Mouse (Mus musculus): ENCODE results near the gene Foxp1. TPM values are rescaled to one million over a fixed set of nuclear protein-coding genes. Genes with fewer than 3 reads are reported as not detected.

The Foxp1 gene
- polyA plus RNA-seq, 2 experiments: 101 to 166 TPM

DNA sequence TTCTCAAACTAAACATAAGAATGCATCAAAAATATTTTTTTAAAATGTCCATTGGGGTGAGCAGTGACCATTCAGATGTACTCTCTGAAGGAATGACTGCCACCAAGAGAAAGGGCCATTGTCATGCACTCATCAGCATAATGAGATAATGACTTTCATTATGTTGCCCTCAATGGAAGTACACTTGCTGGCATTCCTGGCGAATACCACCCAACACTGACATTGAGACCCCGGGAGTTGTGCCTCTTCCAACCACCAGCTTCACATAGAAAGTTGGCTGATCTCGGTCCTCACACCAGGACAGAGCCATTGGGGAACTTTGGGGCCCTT lies 212.4 kb downstream of the Foxp1 start:
- no peak overlapping the region for H3K27ac ChIP-seq (replicated peaks; ENCODE audit: low read depth, low read length)
- no peaks in the 10 kb centered on the region for H3K9me3 ChIP-seq (ENCODE audit: control insufficient read depth, low read length)
- no peak overlapping the region for H3K4me3 ChIP-seq (replicated peaks; ENCODE audit: low read length)
- ATAC-seq (ENCODE audit: low FRiP score, low read depth) (no peak), DNase-seq (ENCODE audit: low spot score) (no peak)
- TF ChIP-seq POLR2A (IDR thresholded peaks at IDR 0.05; ENCODE audit: borderline replicate concordance, extremely low read depth, insufficient read depth, insufficient read length): no peak
- WGBS: 65% methylated on average over 3 of the region's 3 CpGs
- 0 out of 2 replicates have a peak, but pooled peaks cover 3% of the 10 kb centered on the region for H3K4me1 ChIP-seq (ENCODE audit: control insufficient read depth, insufficient read depth, low read length)
- no peak overlapping the region for H3K9ac ChIP-seq (ENCODE audit: low read depth, low read length, severe bottlenecking)
- no peak overlapping the region for H3K4me2 ChIP-seq (replicated peaks; ENCODE audit: low read depth, low read length, severe bottlenecking)
- H3K27me3 ChIP-seq (ENCODE audit: control insufficient read depth, insufficient read depth, low read length): no peaks in the 10 kb centered on the region
- peaks cover 7% of the 10 kb centered on the region; the same call in 1 of the 2 replicates for H3K36me3 ChIP-seq (ENCODE audit: control insufficient read depth, insufficient read depth, low read length)

DNA sequence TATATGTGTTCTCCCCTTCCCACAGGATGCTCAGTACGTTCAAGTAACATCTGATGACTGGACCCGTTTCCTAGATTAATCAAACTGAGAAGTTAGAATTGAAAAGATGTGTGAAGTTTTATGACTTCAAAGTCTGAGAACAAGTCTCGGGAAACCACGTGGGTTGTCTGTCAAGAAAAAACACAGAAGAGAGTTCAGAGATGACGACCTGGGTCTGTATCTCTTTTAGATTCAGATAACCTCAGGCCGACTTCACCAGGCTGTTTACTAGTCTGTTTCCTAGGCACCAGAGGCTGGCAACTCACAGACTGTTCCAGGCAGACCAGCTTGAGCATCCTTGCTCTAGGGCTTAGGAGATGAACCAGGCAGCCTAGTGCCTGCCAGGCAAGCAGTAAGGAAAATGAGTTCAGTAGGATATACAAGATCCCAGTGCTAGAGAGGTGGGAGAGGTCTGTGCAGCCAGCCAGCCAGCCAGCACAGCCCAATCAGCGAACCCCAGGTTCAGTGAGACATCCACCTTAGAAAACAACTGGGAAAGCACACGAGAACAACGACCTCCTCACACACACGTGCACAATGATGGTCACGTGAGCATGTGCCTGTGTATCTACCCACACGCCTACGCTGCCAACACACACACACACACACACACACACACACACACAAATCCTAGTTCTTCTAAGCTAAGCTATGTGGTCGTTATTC lies 212.9 kb downstream of the Foxp1 start:
- H3K4me1 ChIP-seq (ENCODE audit: control insufficient read depth, insufficient read depth, low read length): 0 out of 2 replicates have a peak, but pooled peaks cover 3% of the 10 kb centered on the region
- TF ChIP-seq POLR2A (IDR thresholded peaks at IDR 0.05; ENCODE audit: borderline replicate concordance, extremely low read depth, insufficient read depth, insufficient read length): no peak
- DNase-seq (ENCODE audit: low spot score) (no peak), ATAC-seq (ENCODE audit: low FRiP score, low read depth) (no peak)
- peaks cover 7% of the 10 kb centered on the region; the same call in 1 of the 2 replicates for H3K36me3 ChIP-seq (ENCODE audit: control insufficient read depth, insufficient read depth, low read length)
- H3K9ac ChIP-seq (ENCODE audit: low read depth, low read length, severe bottlenecking): no peak overlapping the region
- no peaks in the 10 kb centered on the region for H3K9me3 ChIP-seq (ENCODE audit: control insufficient read depth, low read length)
- no peak overlapping the region for H3K4me3 ChIP-seq (replicated peaks; ENCODE audit: low read length)
- 76% methylated on average over 14 of the region's 14 CpGs for WGBS
- H3K4me2 ChIP-seq (replicated peaks; ENCODE audit: low read depth, low read length, severe bottlenecking): no peak overlapping the region
- no peaks in the 10 kb centered on the region for H3K27me3 ChIP-seq (ENCODE audit: control insufficient read depth, insufficient read depth, low read length)
- no peak overlapping the region for H3K27ac ChIP-seq (replicated peaks; ENCODE audit: low read depth, low read length)

- H3K27me3 ChIP-seq (ENCODE audit: control insufficient read depth, insufficient read depth, low read length): no peaks in the 10 kb centered on the region
- no peak overlapping the region for H3K4me3 ChIP-seq (replicated peaks; ENCODE audit: low read length)
- H3K9ac ChIP-seq (ENCODE audit: low read depth, low read length, severe bottlenecking): no peak overlapping the region
- H3K9me3 ChIP-seq (ENCODE audit: control insufficient read depth, low read length): no peaks in the 10 kb centered on the region
- H3K4me1 ChIP-seq (ENCODE audit: control insufficient read depth, insufficient read depth, low read length): peaks cover 4% of the 10 kb centered on the region; the same call in 1 of the 2 replicates
- TF ChIP-seq POLR2A (IDR thresholded peaks at IDR 0.05; ENCODE audit: borderline replicate concordance, extremely low read depth, insufficient read depth, insufficient read length): no peak
- H3K27ac ChIP-seq (replicated peaks; ENCODE audit: low read depth, low read length): no peak overlapping the region
- DNase-seq (ENCODE audit: low spot score) (no peak), ATAC-seq (ENCODE audit: low FRiP score, low read depth) (no peak)
- H3K4me2 ChIP-seq (replicated peaks; ENCODE audit: low read depth, low read length, severe bottlenecking): no peak overlapping the region
- WGBS: 83% methylated on average over 3 of the region's 3 CpGs
- peaks cover 7% of the 10 kb centered on the region; the same call in 1 of the 2 replicates for H3K36me3 ChIP-seq (ENCODE audit: control insufficient read depth, insufficient read depth, low read length)
Observed at GRCm38 (mm10) chr6:99305751-99306150, 216.8 kb downstream of the Foxp1 start.

GRCm38 (mm10) chr6:99305236-99305635 lies 217.3 kb downstream of the Foxp1 start:
- ATAC-seq (ENCODE audit: low FRiP score, low read depth): no peak

DNA sequence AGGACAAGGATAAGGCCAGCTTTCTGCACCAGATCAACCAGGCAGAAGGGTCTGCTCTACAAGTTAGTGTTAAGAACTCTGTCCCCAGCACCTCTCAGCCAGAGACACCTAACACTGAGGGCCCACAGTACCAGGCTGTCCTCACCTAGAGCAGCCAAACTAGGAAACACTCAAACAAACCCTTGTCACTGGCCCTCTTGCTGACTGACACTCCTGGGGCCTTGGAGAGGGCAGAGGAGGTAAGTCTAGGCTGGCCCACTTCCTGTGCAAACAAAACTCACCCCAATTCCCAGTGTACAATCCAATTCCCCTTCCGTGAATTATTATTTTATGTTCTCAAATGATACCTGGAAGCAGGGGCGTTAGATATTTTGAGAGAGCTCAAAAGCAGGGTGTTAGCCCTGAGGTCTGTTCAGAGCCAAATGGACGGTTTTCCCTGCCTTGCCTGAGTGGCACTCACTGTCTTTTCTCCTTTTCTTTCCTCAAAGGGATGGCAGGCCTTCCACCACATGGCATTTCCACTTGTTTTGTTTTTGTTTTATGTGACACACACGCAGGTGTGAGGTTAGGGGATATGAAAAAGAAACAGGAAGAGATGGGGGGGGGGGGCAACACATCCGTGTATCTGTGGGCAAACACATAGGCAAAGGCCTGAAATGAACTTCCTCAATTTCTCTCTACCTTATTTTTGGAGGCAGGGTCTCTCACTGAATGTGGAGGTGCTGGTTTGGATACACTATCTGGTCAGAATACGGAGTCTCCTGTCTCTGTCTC lies 219.7 kb downstream of the Foxp1 start:
- no peak for TF ChIP-seq POLR2A (IDR thresholded peaks at IDR 0.05; ENCODE audit: borderline replicate concordance, extremely low read depth, insufficient read depth, insufficient read length)
- ATAC-seq (ENCODE audit: low FRiP score, low read depth) (no peak), DNase-seq (ENCODE audit: low spot score) (no peak)
- H3K4me2 ChIP-seq (replicated peaks; ENCODE audit: low read depth, low read length, severe bottlenecking): no peak overlapping the region
- no peak overlapping the region for H3K9ac ChIP-seq (ENCODE audit: low read depth, low read length, severe bottlenecking)
- H3K4me1 ChIP-seq (ENCODE audit: control insufficient read depth, insufficient read depth, low read length): peaks cover 4% of the 10 kb centered on the region; the same call in 1 of the 2 replicates
- H3K27ac ChIP-seq (replicated peaks; ENCODE audit: low read depth, low read length): no peak overlapping the region
- no peak overlapping the region for H3K4me3 ChIP-seq (replicated peaks; ENCODE audit: low read length)
- WGBS: 87% methylated on average over 6 of the region's 6 CpGs
- no peaks in the 10 kb centered on the region for H3K27me3 ChIP-seq (ENCODE audit: control insufficient read depth, insufficient read depth, low read length)
- 0 out of 2 replicates have a peak, but pooled peaks cover 1% of the 10 kb centered on the region for H3K36me3 ChIP-seq (ENCODE audit: control insufficient read depth, insufficient read depth, low read length)
- H3K9me3 ChIP-seq (ENCODE audit: control insufficient read depth, low read length): no peaks in the 10 kb centered on the region

More at GRCm38 (mm10) chr6:99305236-99305635, 217.3 kb downstream of the Foxp1 start:
- Histone ChIP-seq H3K4me3 (replicated peaks; ENCODE audit: low read length) (no peak overlapping the region), H3K27me3 (ENCODE audit: control insufficient read depth, insufficient read depth, low read length) (no peaks in the 10 kb centered on the region), H3K27ac (replicated peaks; ENCODE audit: low read depth, low read length) (no peak overlapping the region), H3K9ac (ENCODE audit: low read depth, low read length, severe bottlenecking) (no peak overlapping the region), H3K4me2 (replicated peaks; ENCODE audit: low read depth, low read length, severe bottlenecking) (no peak overlapping the region), H3K9me3 (ENCODE audit: control insufficient read depth, low read length) (no peaks in the 10 kb centered on the region), H3K4me1 (ENCODE audit: control insufficient read depth, insufficient read depth, low read length) (peaks cover 4% of the 10 kb centered on the region; the same call in 1 of the 2 replicates), H3K36me3 (ENCODE audit: control insufficient read depth, insufficient read depth, low read length) (peaks cover 7% of the 10 kb centered on the region; the same call in 1 of the 2 replicates)
- WGBS: 92% methylated on average over 3 of the region's 3 CpGs
- DNase-seq (ENCODE audit: low spot score): no peak
- no peak for TF ChIP-seq POLR2A (IDR thresholded peaks at IDR 0.05; ENCODE audit: borderline replicate concordance, extremely low read depth, insufficient read depth, insufficient read length)
